Mouse (Mus musculus) MEL (cell line): ENCODE measurements around the gene Gns. TPM values are rescaled to one million over a fixed set of nuclear protein-coding genes. Genes with fewer than 3 reads are reported as not detected.

Experiments
- DNase-seq: peaks from one replicate; pipeline ENCODE4 v3.0.0; 2011; ENCODE audit warnings: low read depth, low spot score
- H3K27ac ChIP-seq: 2 replicates; pipeline ENCODE4 v1.5.1; 2012; ENCODE audit warnings: low read depth, mild to moderate bottlenecking, control low read depth, low read length, moderate library complexity; ENCODE audit not compliant: control insufficient read depth
- H3K27me3 ChIP-seq, 2 experiments: fragments of 150-350 bp in 1 of 2; sonication (generic) in 1 of 2; 2 replicates each; pipeline ENCODE4 v1.6.1; 2012; ENCODE audit warnings: low read length in 2 of 2, mild to moderate bottlenecking in 2 of 2, improper control_type of control experiment in 1 of 2, moderate library complexity in 1 of 2; ENCODE audit not compliant: insufficient read depth in 2 of 2, control insufficient read depth in 1 of 2
- H3K36me3 ChIP-seq, 2 experiments: 2 replicates each; pipeline ENCODE4 v1.6.1; 2012 to 2014; ENCODE audit warnings: low read length in 2 of 2, improper control_type of control experiment in 1 of 2, inconsistent platforms in 1 of 2, mild to moderate bottlenecking in 1 of 2; ENCODE audit not compliant: insufficient read depth in 2 of 2, control insufficient read depth in 1 of 2
- H3K4me1 ChIP-seq, 2 experiments: fragments of 150-350 bp in 1 of 2; sonication (generic) in 1 of 2; 2 replicates each; pipeline ENCODE4 v1.6.1; 2012; ENCODE audit warnings: low read length in 2 of 2, improper control_type of control experiment in 1 of 2, mild to moderate bottlenecking in 1 of 2; ENCODE audit not compliant: insufficient read depth in 2 of 2, control insufficient read depth in 1 of 2
- H3K4me3 ChIP-seq, 2 experiments: fragments of 150-350 bp in 1 of 2; sonication (generic) in 1 of 2; 2 replicates each; pipeline ENCODE4 v1.5.1; 2012; ENCODE audit warnings: low read depth in 2 of 2, low read length in 2 of 2, mild to moderate bottlenecking in 2 of 2, moderate library complexity in 2 of 2, control low read depth in 1 of 2, improper control_type of control experiment in 1 of 2; ENCODE audit not compliant: control insufficient read depth in 1 of 2, insufficient read depth in 1 of 2
- H3K79me2 ChIP-seq: 2 replicates; pipeline ENCODE4 v1.6.1; 2012; ENCODE audit warnings: mild to moderate bottlenecking, low read length, moderate library complexity; ENCODE audit not compliant: control insufficient read depth, poor library complexity, insufficient read depth
- H3K9ac ChIP-seq: 2 replicates; pipeline ENCODE4 v1.6.1; 2012; ENCODE audit warnings: low read depth, mild to moderate bottlenecking, control low read depth, low read length, moderate library complexity; ENCODE audit not compliant: control insufficient read depth, poor library complexity, severe bottlenecking
- H3K9me3 ChIP-seq: fragments of 150-350 bp; sonication (generic); replicated peaks from 2 replicates; pipeline ENCODE4 v1.6.1; 2012; ENCODE audit warnings: mild to moderate bottlenecking, low read length, improper control_type of control experiment, moderate library complexity; ENCODE audit not compliant: insufficient read depth
- E2F4 ChIP-seq: IDR thresholded peaks from 2 replicates; pipeline ENCODE4 v1.6.1; 2011; ENCODE audit warnings: low read depth, low read length, improper control_type of control experiment, borderline replicate concordance
- GABPA ChIP-seq: IDR thresholded peaks from 2 replicates; pipeline ENCODE4 v1.6.1; 2012; ENCODE audit warnings: low read depth, mild to moderate bottlenecking, inconsistent platforms, low read length, improper control_type of control experiment, moderate library complexity
- GATA1 ChIP-seq: IDR thresholded peaks from 2 replicates; pipeline ENCODE4 v1.6.1; 2011; ENCODE audit warnings: low read depth, low read length, improper control_type of control experiment
- KAT2A ChIP-seq: conservative IDR thresholded peaks from 2 replicates; pipeline ENCODE4 v1.6.1; 2012; ENCODE audit warnings: low read depth, low read length, improper control_type of control experiment, inconsistent platforms
- MAZ ChIP-seq: IDR thresholded peaks from 2 replicates; pipeline ENCODE4 v1.6.1; 2012; ENCODE audit warnings: low read depth, mild to moderate bottlenecking, inconsistent platforms, low read length, improper control_type of control experiment
- MEF2A ChIP-seq: IDR thresholded peaks from 2 replicates; pipeline ENCODE4 v1.6.1; 2014; ENCODE audit warnings: low read depth, mild to moderate bottlenecking, inconsistent platforms, low read length, improper control_type of control experiment; ENCODE audit not compliant: poor library complexity, insufficient replicate concordance, severe bottlenecking; ENCODE audit errors: extremely low read depth
- MYC ChIP-seq: IDR thresholded peaks from 2 replicates; pipeline ENCODE4 v1.6.1; 2011; ENCODE audit warnings: low read depth, mild to moderate bottlenecking, low read length, improper control_type of control experiment, moderate library complexity
- NELFE ChIP-seq: IDR thresholded peaks from 2 replicates; pipeline ENCODE4 v1.6.1; 2011; ENCODE audit warnings: low read depth, low read length, improper control_type of control experiment
- NRF1 ChIP-seq: IDR thresholded peaks from 2 replicates; pipeline ENCODE4 v1.6.1; 2014; ENCODE audit warnings: low read depth, mild to moderate bottlenecking, inconsistent platforms, low read length, improper control_type of control experiment, moderate library complexity; ENCODE audit not compliant: poor library complexity, insufficient read depth, severe bottlenecking
- POLR2AphosphoS2 ChIP-seq: IDR thresholded peaks from 2 replicates; pipeline ENCODE4 v1.6.1; 2011; ENCODE audit warnings: low read length, improper control_type of control experiment
- RAD21 ChIP-seq: IDR thresholded peaks from 2 replicates; pipeline ENCODE4 v1.6.1; 2011; ENCODE audit warnings: mild to moderate bottlenecking, low read depth, low read length, improper control_type of control experiment
- SIN3A ChIP-seq: IDR thresholded peaks from 2 replicates; pipeline ENCODE4 v1.6.1; 2012; ENCODE audit warnings: low read length, improper control_type of control experiment, inconsistent platforms
- UBTF ChIP-seq: IDR thresholded peaks from 2 replicates; pipeline ENCODE4 v1.6.1; 2012; ENCODE audit warnings: low read depth, mild to moderate bottlenecking, inconsistent platforms, low read length, improper control_type of control experiment, moderate library complexity, borderline replicate concordance; ENCODE audit not compliant: insufficient read depth
- ZC3H11A ChIP-seq: IDR thresholded peaks from 2 replicates; pipeline ENCODE4 v1.6.1; 2012; ENCODE audit warnings: low read depth, mild to moderate bottlenecking, inconsistent platforms, low read length, improper control_type of control experiment
- ZKSCAN1 ChIP-seq: IDR thresholded peaks from 2 replicates; pipeline ENCODE4 v1.6.1; 2012; ENCODE audit warnings: low read depth, mild to moderate bottlenecking, inconsistent platforms, low read length, improper control_type of control experiment, moderate library complexity
- ZNF384 ChIP-seq: IDR thresholded peaks from 2 replicates; pipeline ENCODE4 v1.6.1; 2012; ENCODE audit warnings: low read depth, mild to moderate bottlenecking, inconsistent platforms, low read length, improper control_type of control experiment
- polyA plus RNA-seq, 2 experiments: library from polyadenylated mRNA; stranded (reverse) in 1 of 2; unstranded in 1 of 2; fragments of >175 nt in 1 of 2; fragments of >200 nt in 1 of 2; gene quantifications; 2 replicates each; pipeline versions ENCODE4 v1.2.1 to v1.2.4; 2012; ENCODE audit warnings: low replicate concordance in 2 of 2, low read depth in 1 of 2; ENCODE audit not compliant: insufficient read length in 2 of 2, insufficient read depth in 1 of 2, missing spikeins in 1 of 2
- total RNA-seq: library from RNA; depleted of rRNA; stranded (reverse); fragments of 300-350 nt; gene quantifications from 2 replicates; pipeline ENCODE4 v1.2.3, GENCODE M21; 2012

Gns gene
- total and polyA plus RNA-seq, 3 experiments: 33.1 to 33.6 TPM; not detected in 1

- H3K9me3 ChIP-seq: no peaks in the 10 kb centered on the region
- no peaks in the 10 kb centered on the region for H3K79me2 ChIP-seq
- no peak overlapping the region for H3K4me3 ChIP-seq
- no peaks in the 10 kb centered on the region; a peak in 1 of 4 replicates for H3K27me3 ChIP-seq
- H3K36me3 ChIP-seq: no peaks in the 10 kb centered on the region
- TF ChIP-seq UBTF (no peak), ZC3H11A (no peak), MYC (no peak), MAZ (no peak), RAD21 (no peak), NELFE (no peak), E2F4 (no peak), ZNF384 (no peak)
- TF ChIP-seq, all 39 proteins: peak for 0
- Histone ChIP-seq H3K4me1 (no peaks in the 10 kb centered on the region), H3K27ac (no peak overlapping the region), H3K9ac (no peak overlapping the region)
- no peak for DNase-seq
Observed at GRCm38 (mm10) chr10:121342260-121342659, 22.6 kb upstream of the Gns start.

DNA sequence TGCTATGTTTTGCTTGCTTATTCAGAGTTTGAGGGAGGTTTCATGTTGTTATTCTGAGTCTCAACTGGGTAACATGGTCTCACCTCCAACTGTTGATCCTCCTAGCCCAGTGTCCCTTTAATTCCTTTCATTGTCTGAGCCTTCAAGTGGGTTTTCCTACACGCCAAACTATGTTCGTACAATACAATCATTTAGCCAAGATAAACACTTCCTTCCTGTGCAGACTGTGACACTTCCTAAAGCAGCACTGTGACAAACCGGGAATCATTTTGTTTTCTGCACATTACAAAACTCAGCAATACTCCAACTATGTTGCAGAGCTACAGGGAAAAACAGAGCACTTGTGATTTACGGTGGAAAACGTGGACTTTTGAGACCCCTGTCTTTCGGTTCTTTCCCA is 21.0 kb upstream of the Gns start:
- Histone ChIP-seq H3K27me3 (no peaks in the 10 kb centered on the region; a peak in 1 of 4 replicates), H3K4me1 (no peaks in the 10 kb centered on the region), H3K9me3 (no peaks in the 10 kb centered on the region), H3K79me2 (no peaks in the 10 kb centered on the region), H3K36me3 (no peaks in the 10 kb centered on the region), H3K9ac (no peak overlapping the region)
- DNase-seq: no peak
- TF ChIP-seq NRF1: no peak
- TF ChIP-seq ZC3H11A: no peak
- TF ChIP-seq MEF2A: no peak
- TF ChIP-seq ZKSCAN1: no peak
- TF ChIP-seq SIN3A: no peak
- no peak for TF ChIP-seq GATA1
- TF ChIP-seq POLR2AphosphoS2: no peak
- TF ChIP-seq UBTF: no peak
- no peak for TF ChIP-seq KAT2A
- TF ChIP-seq GABPA: no peak
- TF ChIP-seq, all 39 proteins: peak for 0
- no peak overlapping the region for H3K27ac ChIP-seq
- no peak overlapping the region for H3K4me3 ChIP-seq
